Mouse (Mus musculus) MEL-GATA-1-ER (cell line): ENCODE data around the gene Evc.

Experiments
- DNase-seq: peaks from one replicate; pipeline ENCODE4 v3.0.0-alpha.2; 2012; ENCODE audit warnings: low read depth; ENCODE audit errors: extremely low read depth

The Evc gene

DNA sequence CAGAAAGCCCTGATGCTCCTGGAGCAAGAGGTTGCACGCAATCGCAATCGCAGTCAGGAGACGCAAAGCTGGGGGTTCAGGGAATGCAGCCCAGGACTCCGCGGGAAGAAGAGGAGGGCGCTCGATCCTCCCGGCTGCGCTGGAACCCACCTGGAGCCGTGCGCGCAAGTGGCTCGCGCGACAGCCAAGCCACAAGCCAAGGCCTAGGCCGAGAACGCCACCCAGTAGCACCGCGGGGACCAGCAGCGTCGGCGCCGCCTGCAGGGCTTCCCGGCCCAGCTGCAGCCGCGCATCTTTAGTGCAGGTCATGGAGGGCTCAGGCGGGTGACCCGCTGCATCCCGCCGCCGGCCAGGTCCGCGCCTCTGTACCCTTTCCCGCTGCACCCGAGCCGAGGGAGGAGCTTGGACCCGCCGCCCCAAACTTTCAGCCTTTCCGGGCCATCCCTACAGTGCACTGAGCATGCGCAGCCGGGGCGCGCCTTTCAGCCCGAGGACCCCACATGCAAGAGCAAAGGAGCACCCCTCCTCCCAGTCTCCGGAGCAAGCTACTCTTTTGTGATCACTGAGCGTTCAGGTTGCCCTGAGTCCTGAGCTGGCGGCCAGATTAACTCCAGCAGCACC is at the start of gene Evc:
Gene Evc (minus strand): TSS at position 410 of the 621 bp plus-strand sequence.
- DNase-seq = no peak

DNA sequence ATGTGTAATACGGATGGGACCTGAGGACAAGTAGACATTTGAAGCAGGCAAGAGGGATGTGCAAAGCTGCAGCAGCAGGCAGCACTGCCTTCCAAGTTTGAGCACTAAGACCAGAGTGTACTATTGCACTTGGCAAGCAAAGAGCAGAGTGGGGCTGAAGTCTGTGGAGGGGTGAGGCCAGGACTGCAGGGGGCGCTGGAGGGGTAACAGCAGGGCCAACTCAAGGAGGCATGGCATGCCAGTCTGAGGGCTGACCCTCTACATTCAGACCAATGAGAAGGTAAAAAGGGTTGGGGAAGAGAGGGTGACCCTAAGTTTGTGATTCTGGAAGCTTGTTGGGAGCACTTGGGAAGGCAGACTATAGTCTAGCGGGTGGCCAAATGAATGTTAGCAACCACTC is 46.9 kb upstream of the Evc start:
- no peak for DNase-seq

DNA sequence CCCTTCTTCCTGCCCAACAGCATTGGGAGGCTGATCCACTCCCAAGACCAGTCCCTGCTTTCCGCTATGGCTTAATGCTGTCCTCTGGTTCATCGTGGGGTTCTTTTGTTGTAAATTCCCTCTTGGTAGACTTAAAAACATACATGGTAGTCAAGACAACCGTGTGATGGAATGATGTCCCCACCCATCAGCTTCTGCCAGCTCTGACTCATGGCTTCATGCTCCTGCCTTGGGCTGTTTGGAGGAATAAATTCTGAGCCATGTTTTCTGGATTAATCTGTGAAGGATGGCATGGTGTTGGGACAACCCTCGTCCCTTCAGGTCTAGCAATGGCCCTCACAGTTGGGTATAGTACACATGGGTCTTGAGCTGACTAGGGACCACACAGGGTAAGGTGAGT is 43.9 kb upstream of the Evc start:
- DNase-seq = no peak

DNA sequence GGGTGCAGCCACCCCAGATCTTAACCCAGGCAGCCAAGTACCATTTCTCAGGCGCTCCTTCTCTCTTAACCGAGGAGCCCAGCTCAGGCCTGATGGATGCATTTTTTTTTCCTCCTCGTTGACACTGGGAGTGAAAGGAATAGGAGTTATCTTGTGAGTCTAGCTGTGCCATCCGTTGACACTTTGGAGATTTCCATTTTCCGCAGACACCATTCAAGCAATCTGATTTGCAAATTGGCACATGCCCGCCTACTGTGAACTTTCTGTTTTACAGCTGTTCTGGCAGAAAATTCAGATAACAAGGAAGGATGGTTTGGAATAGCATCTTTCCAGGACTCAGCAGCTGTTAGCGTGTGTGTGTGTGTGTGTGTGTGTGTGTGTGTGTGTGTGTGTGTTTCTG is 40.7 kb upstream of the Evc start:
- DNase-seq = no peak

DNA sequence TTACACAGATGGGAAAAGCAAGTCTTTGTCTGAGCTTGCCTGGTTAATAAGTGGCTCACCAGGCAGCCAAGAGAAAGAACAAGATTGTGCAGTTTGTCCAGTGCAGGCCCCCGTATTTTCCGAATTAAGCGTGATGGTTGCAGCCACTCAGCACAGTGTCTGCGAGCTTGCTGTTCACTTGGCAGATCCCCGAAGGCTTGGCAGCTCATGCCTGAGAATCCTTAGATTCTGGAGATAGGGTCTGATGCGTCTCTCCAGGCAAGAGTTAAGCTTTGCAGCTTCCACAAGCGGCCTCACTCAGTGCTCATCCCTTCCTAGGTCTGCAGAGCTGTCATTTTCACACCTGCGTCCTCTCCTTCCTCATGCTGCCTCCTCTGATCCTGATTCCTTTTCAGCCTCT is 32.1 kb upstream of the Evc start:
- no peak for DNase-seq

DNA sequence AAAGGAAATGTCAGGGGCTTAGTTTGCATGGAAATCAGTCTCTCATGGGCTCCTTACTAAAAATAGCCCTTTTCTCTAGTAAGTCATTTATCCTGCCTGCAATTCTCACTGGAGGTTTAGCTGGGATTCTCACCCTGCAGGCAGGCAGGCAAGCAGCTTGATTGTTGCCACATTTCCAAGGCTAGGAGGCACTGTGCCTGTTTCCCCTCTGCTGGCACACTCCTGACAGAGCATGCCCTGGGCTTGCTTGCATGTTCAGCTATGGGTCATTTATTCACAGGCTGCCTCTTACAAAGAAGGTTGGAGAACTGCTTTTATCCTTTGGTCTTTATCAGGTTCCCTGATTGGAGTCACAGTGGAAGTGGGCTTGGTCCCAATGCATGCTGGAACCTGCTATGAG is 29.1 kb upstream of the Evc start:
- DNase-seq = no peak

DNA sequence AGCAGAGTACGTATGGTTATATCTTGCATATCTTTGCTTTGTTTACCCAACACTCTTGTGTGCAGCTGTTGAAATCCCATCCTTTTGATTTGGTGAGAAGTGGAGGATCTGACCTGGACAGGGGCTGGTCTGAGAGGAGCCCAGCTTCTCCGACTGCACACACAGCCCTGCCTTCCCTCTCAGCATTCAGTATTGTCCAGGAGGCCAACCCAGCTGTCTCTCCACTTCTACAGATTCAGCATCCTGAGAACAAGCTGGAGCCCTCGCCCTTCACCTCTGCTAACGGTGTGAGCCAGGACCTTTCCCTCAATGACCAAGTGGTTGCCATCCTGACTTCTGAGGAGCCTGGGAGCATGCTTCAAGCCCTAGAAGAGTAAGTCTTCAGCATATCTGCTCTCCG is 26.6 kb upstream of the Evc start:
- DNase-seq = no peak

DNA sequence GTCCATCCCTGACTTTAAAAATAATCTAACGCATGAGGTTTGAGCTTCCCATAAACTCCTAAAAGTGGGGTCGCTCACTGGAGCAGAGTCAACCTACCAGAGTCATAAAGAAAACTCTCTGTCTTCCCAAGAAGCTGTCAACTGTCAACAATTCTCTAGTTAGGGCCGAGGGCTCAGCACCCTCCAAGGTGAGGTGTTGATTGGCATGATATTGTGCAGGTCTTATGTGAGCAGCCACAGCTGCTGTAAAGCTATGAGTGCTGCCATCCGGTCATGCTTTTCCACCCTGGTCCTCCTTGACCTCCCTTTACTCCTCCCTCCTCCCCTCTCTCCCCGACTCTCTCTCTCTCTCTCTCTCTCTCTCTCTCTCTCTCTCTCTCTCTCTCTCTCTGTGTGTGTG is 25.9 kb upstream of the Evc start:
- no peak for DNase-seq

DNA sequence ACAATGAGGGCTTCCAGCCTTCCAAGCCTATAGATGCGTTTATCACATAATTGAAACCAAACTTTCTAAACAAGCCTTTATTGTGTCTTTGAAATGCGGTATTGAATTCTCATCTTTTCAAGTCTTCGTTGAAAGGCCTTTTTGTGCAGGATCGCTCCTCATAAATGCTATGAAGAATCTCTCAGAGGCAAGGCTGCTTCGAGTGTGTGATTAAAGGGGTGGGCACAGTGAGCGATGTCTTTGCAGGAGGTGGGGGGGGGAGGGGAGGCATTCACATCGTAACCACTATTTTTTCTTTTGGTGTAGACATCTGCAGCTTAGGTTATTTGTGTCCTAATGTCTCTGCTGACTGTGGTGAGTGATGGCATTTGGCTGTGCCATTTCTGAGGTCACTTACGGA is 19.3 kb upstream of the Evc start:
- no peak for DNase-seq

DNA sequence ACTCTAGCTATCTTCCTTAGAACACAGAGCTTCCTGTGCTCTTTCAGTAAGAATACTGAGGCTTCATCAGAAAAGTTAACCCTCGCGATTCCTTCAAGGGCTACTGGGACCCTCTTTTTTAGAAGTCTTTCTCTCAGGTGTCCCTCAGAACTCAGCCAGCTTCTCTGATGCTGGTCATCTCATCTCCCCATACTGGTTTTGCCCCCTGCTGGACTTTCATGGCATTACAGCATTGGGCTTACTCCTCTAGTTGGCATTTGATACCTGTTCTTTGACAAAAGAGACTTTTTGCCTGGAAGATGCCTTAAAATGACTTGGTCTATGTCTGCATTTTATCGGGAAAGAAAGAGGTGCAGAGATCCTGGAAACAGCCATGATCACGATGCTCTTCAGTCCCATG is 17.7 kb upstream of the Evc start:
- no peak for DNase-seq

DNA sequence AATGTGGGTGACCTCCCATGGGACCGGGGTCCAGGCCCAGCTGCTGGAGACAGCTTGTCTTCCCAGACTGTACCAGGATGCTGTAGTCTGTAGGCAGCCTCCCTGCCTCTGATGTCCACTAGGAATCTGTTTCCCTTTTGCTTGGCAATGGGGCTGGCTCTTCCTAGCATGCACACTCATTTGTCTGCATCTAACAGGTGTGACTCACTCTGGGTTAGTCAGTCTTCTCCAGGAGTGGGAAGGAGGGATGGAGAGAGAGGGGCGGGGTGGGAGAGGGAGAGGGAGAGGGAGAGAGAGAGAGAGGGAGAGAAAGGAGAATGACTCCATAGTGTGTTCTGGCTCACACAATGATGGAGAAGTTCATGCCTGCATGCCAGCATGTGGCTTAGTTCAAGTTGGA is 15.1 kb upstream of the Evc start:
- DNase-seq = no peak

DNA sequence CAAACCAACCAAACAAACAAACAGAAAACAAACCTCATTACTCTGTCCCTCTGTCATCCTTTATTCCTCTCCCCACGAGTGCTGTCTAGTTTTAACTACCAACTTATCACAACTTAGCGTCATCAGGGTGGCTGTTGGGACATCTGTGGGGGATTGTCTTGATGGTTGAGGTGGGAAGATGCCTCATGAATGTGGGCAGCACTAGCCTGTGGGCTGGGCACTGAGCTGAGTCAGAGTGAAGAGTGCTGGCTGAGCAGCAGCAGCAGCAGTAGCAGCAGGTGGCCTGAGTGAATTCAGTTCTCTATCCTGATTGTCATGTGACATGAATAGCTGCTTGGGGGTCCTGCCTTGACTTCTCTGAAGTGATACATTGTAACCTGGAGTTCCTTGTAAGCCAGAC is 7.3 kb upstream of the Evc start:
- DNase-seq = no peak

DNA sequence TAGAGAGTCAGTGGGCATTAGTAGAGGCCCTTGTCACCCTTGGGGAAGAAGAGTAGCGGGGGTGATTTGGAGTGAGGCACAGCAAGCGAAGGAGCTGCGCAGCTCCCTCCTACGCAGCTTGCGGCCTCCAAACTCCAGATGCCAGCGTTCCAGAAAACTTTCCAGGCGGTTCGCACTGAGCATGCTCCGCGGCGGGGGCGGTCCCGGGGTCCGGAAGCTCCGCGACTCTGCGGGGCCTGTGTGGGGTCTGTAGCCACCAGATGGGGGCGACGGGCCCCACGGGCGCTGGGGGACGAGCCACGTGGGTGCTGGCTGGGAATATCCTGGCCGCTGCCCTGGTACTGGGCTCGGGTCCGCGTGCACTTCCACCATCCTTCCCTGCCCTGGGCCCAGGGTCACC is 1.6 kb upstream of the Evc start, which contains the start of gene Evc2:
Gene Evc2 (plus strand): TSS at position 212 of the 400 bp plus-strand sequence.
- no peak for DNase-seq

DNA sequence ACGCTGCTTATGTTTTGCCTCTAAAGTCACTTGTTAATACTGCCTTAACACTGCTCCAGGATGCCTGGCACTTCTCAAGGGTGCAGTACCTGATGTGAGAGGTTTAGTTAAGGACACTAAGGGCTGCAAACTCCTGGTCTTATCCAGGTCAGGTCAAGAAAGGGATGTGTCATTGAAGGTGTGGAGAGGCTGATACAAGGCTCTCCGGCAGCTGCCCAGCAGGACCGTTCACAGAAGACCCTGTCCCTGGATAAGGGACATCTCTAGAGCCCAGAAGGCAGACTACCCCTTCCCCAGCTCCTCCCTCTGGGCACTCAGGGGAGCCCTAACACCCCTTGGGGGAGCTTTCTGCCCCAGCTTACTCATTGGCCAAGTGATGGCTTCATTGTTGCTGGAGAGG is 1.0 kb upstream of the Evc start:
- no peak for DNase-seq

DNA sequence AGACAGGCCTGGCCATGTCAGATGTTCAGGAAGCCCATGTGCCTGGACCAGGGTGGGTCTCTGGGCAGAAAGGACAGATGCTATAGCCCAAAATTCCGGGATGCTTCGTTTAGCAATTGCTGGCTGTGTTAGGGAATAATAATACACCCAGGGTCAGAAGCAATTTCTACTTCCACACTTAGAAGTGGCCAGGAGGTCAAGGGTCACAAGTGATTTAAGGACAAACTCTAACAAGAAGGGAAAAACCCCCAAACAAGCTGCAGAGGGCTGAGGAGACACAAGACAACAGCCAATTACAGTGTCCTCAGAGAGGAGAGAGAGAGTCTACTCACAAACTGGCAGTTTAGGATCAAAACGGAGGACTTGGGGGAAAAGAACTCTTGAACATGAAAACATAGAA is 1.6 kb downstream of the Evc start:
- DNase-seq = no peak

DNA sequence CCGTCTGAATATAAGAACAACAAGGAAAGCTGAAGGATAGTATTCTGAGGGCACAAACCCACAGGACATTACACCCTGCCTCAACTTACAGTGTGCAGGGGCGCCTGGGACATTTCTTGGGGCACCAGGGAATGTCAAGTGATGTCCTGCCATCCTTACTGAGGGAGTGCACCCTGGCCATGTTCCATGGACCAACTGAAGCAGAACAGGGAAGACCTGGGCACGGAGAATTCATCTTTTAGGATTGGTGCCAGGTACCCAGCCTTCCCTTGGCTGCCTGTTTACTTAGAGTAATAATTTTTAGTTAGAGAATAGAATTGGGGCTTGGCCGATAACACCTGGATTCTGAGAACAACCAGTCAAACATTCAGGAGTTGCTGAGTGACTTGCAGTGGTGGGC is 4.6 kb downstream of the Evc start:
- no peak for DNase-seq

DNA sequence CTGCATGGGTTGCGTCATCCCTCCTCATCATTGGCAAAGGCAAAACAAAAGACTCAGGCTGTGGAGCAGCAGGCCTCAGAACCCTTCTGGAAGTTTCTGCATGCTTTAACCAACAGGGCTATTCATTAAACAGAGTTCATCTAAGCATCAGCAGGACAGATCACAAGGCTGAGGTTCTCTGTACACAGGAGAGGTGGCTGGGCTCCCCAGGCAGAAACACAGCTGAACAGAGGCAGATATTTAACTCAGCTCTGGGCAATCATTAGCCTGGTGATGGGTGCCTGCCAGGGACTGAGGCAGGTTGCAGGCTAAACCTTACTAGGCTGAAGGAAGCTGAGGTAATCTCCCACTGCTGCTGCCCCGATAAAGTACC is 5.6 kb downstream of the Evc start:
- DNase-seq = no peak

DNA sequence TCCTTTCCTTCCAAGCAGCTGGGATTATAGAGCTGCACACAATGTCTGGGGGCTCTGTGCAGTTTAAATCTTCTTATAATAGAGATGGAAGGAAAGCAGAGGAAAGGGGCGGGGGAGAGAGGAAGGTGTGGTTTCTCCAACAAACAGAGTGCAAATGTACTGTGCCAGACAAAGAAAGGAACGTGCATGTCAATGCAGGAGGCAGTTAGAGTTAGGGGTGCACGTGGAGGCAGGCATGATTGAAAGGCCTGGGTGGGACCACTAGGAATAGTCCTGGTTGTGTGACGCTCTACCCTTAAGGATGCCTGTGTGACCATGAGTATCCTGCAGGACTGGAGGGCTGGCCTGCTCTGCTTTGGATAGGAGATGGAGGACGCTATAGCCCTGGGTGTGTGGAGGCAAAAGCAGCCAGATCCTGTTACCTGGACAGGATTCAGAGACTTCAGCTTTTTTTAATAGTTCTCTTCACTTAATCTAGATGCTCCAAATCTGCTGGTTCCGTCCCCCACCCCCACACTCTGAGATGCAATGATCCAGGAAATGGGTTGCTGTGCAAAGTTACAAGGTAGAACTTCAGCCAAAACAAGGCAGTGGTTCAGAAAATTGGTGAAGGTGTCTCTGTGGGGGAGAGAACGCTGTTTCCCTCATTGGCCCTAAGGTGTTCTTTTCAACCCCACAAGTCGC is 6.1 kb downstream of the Evc start:
- DNase-seq = no peak

DNA sequence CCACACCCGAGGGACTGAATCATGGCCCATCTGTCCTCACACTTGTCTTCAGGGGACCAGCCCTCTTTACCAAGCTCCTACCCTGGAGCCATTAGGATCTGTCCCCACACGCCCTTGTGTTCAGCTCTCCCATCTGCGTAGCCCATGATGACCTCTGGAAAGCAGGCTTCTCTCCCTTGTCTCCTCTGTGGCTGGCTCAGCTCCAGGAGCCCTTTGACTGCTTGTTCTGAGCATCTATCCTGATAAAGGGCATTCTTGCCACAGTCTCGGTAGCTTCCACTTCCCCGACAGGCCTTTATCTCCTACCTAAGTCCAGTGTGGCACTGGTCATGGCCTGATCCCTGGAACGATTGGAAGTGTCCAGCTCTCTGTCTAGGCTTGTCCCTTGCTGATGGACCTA is 10.0 kb downstream of the Evc start:
- DNase-seq = no peak

DNA sequence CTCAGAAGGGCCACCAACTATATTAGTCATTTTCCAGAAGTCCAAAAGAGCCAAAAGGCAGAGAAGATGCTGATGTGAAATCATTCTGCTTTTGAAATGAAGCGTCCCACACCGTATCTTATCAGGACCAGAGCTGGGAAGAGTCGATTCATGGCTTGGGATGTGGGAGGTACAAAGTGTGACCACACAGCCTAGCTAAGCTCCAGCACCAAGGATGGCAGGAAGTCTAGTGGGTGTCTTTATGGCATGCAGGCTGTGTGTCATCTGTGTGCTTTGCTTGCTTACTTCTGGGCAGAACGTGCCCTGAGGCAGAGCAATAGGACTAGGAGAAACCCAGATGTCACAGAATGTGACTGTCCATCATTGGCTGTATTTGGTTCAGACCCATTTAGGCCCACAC is 15.9 kb downstream of the Evc start:
- no peak for DNase-seq

DNA sequence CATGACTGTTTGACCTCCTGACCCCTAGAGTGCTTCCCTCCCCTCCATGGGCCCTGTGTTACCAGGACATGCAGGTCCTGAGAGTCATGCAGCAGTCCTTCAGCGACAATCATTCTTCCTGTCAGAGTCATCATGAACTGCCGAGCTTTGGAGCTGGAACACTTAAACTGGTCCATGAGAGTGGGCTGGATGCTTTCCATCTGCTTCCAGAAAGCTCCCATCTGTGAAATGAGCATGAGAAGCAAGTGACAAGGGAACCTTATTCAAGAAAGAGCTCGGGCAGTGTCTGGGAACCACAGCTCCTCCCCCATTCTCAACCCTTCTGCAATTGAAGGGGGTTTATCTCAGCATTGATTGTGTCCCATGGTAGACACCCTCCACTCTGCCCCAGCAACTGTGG is 16.5 kb downstream of the Evc start:
- DNase-seq = no peak

DNA sequence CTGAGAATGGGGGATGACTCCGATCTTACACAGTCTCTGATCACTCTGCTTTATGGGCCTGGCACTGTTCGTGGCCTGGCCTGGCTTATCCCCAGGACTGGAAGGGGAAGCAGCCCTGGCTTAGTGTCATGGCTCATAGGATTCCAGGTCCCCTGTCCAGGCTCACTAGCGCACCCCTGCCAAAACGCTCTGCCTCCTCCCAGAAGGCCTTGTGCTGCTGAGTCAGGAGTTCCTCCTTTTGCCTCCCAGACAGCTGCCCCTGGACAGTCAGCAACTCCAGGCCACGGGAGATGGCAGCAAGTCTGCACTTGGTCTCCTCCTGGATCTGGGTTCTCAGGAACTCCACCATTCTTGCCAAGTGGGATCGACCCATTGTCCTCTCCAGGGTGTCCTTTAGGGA is 18.0 kb downstream of the Evc start:
- DNase-seq = no peak

DNA sequence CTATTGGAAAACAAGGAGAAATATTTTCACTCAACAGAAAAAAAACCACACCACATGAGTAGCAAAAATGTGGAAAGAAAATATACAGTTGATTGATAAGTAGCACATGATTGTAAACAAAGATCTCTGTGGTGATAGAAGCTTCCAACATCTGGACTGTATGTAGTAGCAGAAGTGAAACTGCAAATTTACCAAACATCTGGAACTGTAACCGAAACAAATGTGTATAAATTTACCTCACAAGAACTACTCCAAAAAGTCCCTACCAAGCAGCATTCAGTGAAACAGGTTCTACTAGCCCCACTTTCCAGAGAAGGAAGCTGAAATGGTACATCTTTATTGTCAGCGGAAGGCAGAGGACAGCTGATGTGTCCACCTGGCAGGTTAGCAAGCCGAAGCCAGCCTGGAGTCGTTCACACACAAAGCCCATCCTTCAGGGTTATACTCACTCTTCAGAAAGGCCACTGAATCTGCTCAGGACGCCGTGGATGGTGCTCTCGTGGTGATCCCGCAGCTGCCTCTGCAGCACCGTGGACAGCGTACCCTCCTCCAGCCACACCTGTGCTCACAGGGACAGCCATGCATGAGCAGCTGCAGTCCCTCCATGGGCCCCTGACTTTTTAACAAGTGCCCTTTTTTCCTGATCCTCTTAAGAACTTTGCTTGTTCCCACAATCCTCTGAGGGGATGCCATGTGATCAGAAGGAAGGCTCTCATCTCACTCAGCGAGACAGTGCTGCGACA is 23.5 kb downstream of the Evc start:
- DNase-seq = no peak
